Mouse (Mus musculus): ENCODE measurements around the gene Trafd1. TPM values are rescaled to one million over a fixed set of nuclear protein-coding genes. Genes with fewer than 3 reads are reported as not detected.
"Not testable (repeated sequence)": the region's sequence is repeated elsewhere in the genome, so short reads cannot be mapped to it uniquely, and the experiment has no call there.

Gene Trafd1
- polyA plus RNA-seq, 1 experiment = 114 TPM

DNA sequence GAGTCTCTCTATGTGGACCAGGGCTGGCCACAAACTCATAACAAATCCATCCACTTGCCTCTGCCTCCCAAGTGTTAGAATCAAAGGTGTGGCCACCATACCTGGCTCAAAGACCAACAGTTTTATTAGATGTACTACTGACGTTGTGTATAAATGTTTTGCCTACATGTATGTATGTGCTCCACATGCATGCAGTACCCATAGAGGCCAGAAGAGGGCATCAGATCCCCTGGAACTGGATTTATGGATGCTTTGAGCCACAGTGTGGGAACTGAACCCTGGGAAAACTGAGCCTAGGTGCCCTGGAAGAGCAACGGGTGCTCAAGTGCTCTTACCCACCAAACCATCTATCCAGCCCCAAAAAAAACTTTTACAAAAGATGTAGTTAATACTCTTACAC is 4.7 kb downstream of the Trafd1 start:
- WGBS = 84% methylated on average over 2 of the region's 2 CpGs
- H3K4me1 ChIP-seq (ENCODE audit: control insufficient read depth, insufficient read depth, low read length) = no peaks in the 10 kb centered on the region; the same call in 1 of the 2 replicates
- H3K4me3 ChIP-seq (replicated peaks; ENCODE audit: control insufficient read depth, low read depth, low read length) = no peak overlapping the region
- TF ChIP-seq POLR2A (IDR thresholded peaks at IDR 0.05; ENCODE audit: borderline replicate concordance, control insufficient read depth, low read depth, low read length) (no peak), CTCF (IDR thresholded peaks at IDR 0.05; ENCODE audit: control insufficient read depth, insufficient read depth, low read length) (no peak)
- H3K27ac ChIP-seq (ENCODE audit: control insufficient read depth, insufficient read depth, low read depth, low read length, poor library complexity) = no peak overlapping the region

DNA sequence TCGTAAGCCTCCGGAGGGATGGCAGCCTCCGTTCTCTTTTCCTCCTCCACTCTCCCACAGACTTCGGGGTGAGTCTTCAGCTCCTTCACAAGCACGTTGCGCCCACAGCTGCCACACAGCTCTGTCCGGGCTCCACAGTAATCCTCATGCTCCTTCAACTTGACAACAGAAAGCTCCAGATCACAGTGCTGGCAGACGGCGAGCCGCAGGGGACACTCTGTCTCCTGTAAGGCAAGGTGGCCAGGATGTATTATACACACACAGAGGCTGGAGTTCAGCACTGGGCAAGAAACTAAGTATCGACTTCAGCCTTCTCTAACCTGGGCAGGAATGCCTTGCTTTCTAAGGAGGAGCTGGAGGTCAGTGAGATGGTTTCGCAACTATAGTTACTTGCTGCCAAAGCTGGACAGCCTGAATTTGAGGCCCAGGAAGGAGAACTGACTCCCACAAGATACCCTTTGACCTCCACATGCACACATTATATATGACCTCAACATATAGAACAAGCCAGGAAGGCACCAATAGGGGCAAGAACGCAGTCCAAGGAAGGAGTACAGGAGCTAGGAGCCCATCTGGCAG is 6.7 kb downstream of the Trafd1 start:
- H3K27ac ChIP-seq (ENCODE audit: control insufficient read depth, insufficient read depth, low read depth, low read length, poor library complexity) = no peak overlapping the region
- H3K4me1 ChIP-seq (ENCODE audit: control insufficient read depth, insufficient read depth, low read length) = no peaks in the 10 kb centered on the region
- 88% methylated on average over 13 of the region's 13 CpGs for WGBS
- no peak overlapping the region for H3K4me3 ChIP-seq (replicated peaks; ENCODE audit: control insufficient read depth, low read depth, low read length)
- no peak for TF ChIP-seq POLR2A (IDR thresholded peaks at IDR 0.05; ENCODE audit: borderline replicate concordance, control insufficient read depth, low read depth, low read length)
- TF ChIP-seq CTCF (IDR thresholded peaks at IDR 0.05; ENCODE audit: control insufficient read depth, insufficient read depth, low read length) = no peak

DNA sequence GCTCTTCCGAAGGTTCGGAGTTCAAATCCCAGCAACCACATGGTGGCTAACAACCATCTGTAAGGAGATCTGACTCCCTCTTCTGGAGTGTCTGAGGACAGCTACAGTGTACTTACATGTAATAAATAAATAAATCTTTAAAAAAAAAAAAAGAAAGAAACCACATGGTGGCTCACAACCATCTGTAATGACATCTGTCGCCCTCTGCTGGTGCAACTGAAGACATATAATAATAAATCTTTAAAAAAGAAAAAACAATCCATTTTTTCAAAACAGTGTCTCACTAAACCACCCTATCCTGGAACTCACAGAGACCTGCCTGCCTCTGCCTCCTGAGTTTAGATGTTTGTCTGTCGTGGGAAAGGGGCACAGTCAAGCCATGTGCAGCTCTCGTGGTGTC is 8.5 kb downstream of the Trafd1 start:
- 67% methylated on average over 5 of the region's 5 CpGs for WGBS
- not testable (repeated sequence) for H3K4me3 ChIP-seq (replicated peaks; ENCODE audit: control insufficient read depth, low read depth, low read length); H3K27ac ChIP-seq (ENCODE audit: control insufficient read depth, insufficient read depth, low read depth, low read length, poor library complexity); H3K4me1 ChIP-seq (ENCODE audit: control insufficient read depth, insufficient read depth, low read length)

DNA sequence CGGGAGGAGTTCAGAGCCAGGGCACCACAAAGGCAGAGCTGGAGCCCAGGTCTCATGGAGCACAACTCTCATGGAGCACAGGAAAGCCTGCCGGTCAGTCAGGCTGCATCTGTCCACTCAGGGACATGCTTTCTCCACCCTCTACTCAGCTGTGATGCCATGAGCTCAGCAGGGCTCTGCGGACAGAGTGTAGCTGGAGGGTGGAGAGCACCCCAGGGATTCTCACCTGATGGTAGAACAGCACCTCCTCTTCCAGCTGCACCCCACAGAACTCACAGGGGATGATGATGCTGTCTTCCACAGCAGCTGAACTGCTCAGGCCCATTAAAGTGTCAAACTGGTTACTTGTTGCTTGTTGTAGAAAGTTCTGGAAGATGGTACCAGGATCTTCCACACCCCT is 10.6 kb downstream of the Trafd1 start:
- Histone ChIP-seq H3K4me1 (ENCODE audit: control insufficient read depth, insufficient read depth, low read length) (no peaks in the 10 kb centered on the region), H3K4me3 (replicated peaks; ENCODE audit: control insufficient read depth, low read depth, low read length) (no peak overlapping the region), H3K27ac (ENCODE audit: control insufficient read depth, insufficient read depth, low read depth, low read length, poor library complexity) (no peak overlapping the region)
- TF ChIP-seq CTCF (IDR thresholded peaks at IDR 0.05; ENCODE audit: control insufficient read depth, insufficient read depth, low read length) = no peak
- TF ChIP-seq POLR2A (IDR thresholded peaks at IDR 0.05; ENCODE audit: borderline replicate concordance, control insufficient read depth, low read depth, low read length) = no peak
- 95% methylated on average over 3 of the region's 3 CpGs for WGBS

- TF ChIP-seq CTCF (IDR thresholded peaks at IDR 0.05; ENCODE audit: control insufficient read depth, insufficient read depth, low read length) (no peak), POLR2A (IDR thresholded peaks at IDR 0.05; ENCODE audit: borderline replicate concordance, control insufficient read depth, low read depth, low read length) (no peak)
- 88% methylated on average over 6 of the region's 6 CpGs for WGBS
- no peak overlapping the region for H3K27ac ChIP-seq (ENCODE audit: control insufficient read depth, insufficient read depth, low read depth, low read length, poor library complexity)
- H3K4me3 ChIP-seq (replicated peaks; ENCODE audit: control insufficient read depth, low read depth, low read length) = no peak overlapping the region
- H3K4me1 ChIP-seq (ENCODE audit: control insufficient read depth, insufficient read depth, low read length) = no peaks in the 10 kb centered on the region
Observed at GRCm38 (mm10) chr5:121371712-121372111, 13.7 kb downstream of the Trafd1 start.

- WGBS = 86% methylated on average over 4 of the region's 4 CpGs
- Histone ChIP-seq H3K4me3 (replicated peaks; ENCODE audit: control insufficient read depth, low read depth, low read length) (no peak overlapping the region), H3K4me1 (ENCODE audit: control insufficient read depth, insufficient read depth, low read length) (no peaks in the 10 kb centered on the region), H3K27ac (ENCODE audit: control insufficient read depth, insufficient read depth, low read depth, low read length, poor library complexity) (no peak overlapping the region; the same call in 1 of the 2 replicates)
- TF ChIP-seq POLR2A (IDR thresholded peaks at IDR 0.05; ENCODE audit: borderline replicate concordance, control insufficient read depth, low read depth, low read length) (no peak), CTCF (IDR thresholded peaks at IDR 0.05; ENCODE audit: control insufficient read depth, insufficient read depth, low read length) (no peak)
Observed at GRCm38 (mm10) chr5:121367255-121367654, 18.2 kb downstream of the Trafd1 start.

- Histone ChIP-seq H3K27ac (ENCODE audit: control insufficient read depth, insufficient read depth, low read depth, low read length, poor library complexity) (no peak overlapping the region), H3K4me3 (replicated peaks; ENCODE audit: control insufficient read depth, low read depth, low read length) (no peak overlapping the region), H3K4me1 (ENCODE audit: control insufficient read depth, insufficient read depth, low read length) (no peaks in the 10 kb centered on the region)
- 82% methylated on average over 16 of the region's 16 CpGs for WGBS
- TF ChIP-seq CTCF (IDR thresholded peaks at IDR 0.05; ENCODE audit: control insufficient read depth, insufficient read depth, low read length) (no peak), POLR2A (IDR thresholded peaks at IDR 0.05; ENCODE audit: borderline replicate concordance, control insufficient read depth, low read depth, low read length) (no peak)
Observed at GRCm38 (mm10) chr5:121366449-121367225, 18.8 kb downstream of the Trafd1 start.

- 84% methylated on average over 7 of the region's 7 CpGs for whole genome bisulfite sequencing
- TF ChIP-seq CTCF (IDR thresholded peaks at IDR 0.05; ENCODE audit: control insufficient read depth, insufficient read depth, low read length) (no peak), POLR2A (IDR thresholded peaks at IDR 0.05; ENCODE audit: borderline replicate concordance, control insufficient read depth, low read depth, low read length) (no peak)
Observed at GRCm38 (mm10) chr5:121363441-121363840, 22.0 kb downstream of the Trafd1 start.

More at GRCm38 (mm10) chr5:121363441-121363840, 22.0 kb downstream of the Trafd1 start:
- no peaks in the 10 kb centered on the region for H3K4me1 ChIP-seq (ENCODE audit: control insufficient read depth, insufficient read depth, low read length)
- H3K4me3 ChIP-seq (replicated peaks; ENCODE audit: control insufficient read depth, low read depth, low read length) = no peak overlapping the region
- no peak overlapping the region for H3K27ac ChIP-seq (ENCODE audit: control insufficient read depth, insufficient read depth, low read depth, low read length, poor library complexity)

Data from bone marrow, adult 2 months (tissue).